Mouse (Mus musculus) retina, adult 2 months (tissue): Measurements from ENCODE around the gene Btbd3.
A peak's percentile ranks its signal among the peaks of the same experiment; 100 is the strongest.

Source experiments
- DNase-seq: peaks from one replicate; pipeline ENCODE4 v3.0.0-alpha.2; 2012; ENCODE audit warnings: low read depth, low spot score

The Btbd3 gene

GRCm38 (mm10) chr2:138256411-138256810 lies at the start of gene Btbd3:
Gene Btbd3 (plus strand): TSS chr2:138256565.
- peak; percentile 85 for DNase-seq

GRCm38 (mm10) chr2:138215561-138215960 lies 40.8 kb upstream of the Btbd3 start:
- no peak for DNase-seq

GRCm38 (mm10) chr2:138220269-138220668 lies 36.1 kb upstream of the Btbd3 start:
- no peak for DNase-seq

GRCm38 (mm10) chr2:138232247-138232646 lies 24.1 kb upstream of the Btbd3 start:
- DNase-seq: no peak

DNA sequence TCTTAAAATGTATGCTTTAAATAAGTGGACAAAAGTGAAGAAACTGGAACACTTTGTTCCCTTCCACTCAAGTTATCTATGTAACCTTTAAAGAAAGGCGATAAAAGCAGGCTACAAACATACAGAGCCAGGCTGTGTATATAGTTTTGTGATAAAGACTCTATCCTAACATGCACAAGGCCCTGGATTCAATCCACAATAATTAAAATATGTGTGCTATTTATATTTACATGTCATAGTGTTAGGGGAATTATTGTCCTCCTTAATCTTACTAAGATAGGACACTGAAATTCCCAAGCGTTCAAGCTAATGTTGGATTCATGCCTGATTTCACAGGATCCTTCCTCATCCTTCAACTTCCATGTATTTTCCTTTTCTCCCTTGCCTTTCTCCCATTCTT lies 20.2 kb upstream of the Btbd3 start:
- no peak for DNase-seq

DNA sequence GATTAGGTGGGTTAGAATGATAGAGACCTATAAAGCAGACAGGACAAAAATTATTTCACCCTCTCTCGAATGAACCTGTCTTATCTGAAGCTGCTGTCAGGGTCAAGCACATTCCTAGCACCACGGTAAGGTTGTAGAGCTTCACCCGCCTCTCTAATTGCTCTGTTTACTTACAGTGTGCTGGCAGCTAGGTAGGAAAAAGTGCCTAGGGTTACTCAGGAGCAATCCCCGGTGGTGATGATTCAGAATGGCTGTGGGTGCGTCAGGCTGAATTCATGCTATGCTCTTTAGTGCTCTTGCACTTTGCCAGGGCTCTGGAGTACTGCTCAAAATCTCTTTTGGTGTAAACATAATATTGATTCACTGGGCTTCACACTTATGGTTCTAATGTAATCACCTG lies 13.9 kb upstream of the Btbd3 start:
- no peak for DNase-seq

DNA sequence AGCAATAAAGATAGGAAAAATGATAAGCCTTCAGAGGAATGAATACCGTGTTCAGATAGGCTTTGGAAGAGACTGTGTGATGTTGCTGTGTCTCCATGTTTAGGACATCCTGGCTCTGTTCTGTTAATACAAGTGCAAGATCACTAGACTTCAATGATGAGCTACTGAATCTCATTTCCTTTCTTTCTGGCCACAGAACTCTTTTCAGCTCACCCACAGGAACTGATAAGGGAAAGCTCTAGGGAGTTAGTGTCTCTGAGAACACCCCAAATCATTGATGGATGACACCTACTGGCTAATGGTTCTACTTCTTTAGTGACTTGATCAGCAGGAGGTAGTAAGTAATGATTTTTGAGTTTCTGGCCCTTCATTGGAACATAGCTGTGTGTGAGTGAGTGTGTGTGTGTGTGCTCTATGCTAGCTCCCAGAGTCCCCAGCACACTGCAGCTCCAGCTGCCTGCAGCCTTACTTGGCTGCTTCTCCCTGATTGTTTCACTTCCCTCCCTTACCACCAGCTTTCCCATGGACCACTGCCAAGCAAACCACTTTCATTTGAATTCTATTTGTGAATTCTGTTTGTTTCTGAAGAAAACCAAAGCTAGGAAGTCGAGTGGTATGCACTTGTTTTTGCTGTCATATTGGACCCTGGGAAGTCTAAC lies 10.6 kb upstream of the Btbd3 start:
- no peak for DNase-seq

- no peak for DNase-seq
These were observed 8.4 kb upstream of the Btbd3 start for GRCm38 (mm10) chr2:138247986-138248385.

GRCm38 (mm10) chr2:138256851-138257471 lies 596 bp downstream of the Btbd3 start:
- no peak for DNase-seq

- no peak for DNase-seq
These were observed 1.4 kb downstream of the Btbd3 start for GRCm38 (mm10) chr2:138257692-138258315.

- DNase-seq: no peak
These were observed 4.8 kb downstream of the Btbd3 start for GRCm38 (mm10) chr2:138261140-138261539.

DNA sequence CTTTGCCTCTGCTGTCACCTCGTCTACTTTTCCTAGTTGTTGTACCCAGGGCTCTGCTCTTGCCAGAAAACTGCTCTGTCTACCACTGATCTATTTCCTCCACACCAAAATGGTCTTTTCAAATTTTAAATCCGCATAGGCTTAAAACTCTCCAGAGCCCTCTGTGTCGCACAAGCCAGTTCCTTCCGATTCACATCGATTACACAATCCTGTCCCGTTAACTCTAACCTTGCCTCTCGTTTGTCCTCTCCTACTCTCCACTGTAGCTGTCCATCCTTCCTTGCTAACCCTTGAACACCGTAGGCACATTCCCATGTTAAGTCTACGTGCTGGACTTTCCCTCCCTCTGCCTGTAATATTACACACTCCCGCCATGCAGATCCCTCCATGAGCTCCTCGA lies 6.5 kb downstream of the Btbd3 start:
- DNase-seq: no peak

GRCm38 (mm10) chr2:138265356-138266005 lies 9.1 kb downstream of the Btbd3 start:
- no peak for DNase-seq

DNA sequence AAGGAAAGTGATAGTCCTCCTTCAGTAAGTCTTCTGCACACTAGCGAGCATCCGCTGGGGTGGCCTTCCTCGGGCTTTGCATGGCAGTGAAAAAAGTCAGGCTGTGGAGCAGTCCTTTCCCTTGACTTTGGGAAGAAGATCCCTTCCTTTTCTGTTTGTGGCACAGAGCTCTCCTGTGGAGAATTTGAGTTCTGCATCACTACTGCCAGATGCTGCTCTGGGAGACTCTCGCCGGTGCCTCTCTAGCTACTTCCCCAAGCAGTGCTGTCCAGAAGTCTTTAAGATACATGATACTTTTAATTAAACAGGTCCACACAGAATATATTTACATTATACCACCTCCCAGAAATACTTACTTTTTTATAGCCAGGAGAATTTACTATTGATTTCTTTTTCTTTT lies 10.3 kb downstream of the Btbd3 start:
- no peak for DNase-seq

DNA sequence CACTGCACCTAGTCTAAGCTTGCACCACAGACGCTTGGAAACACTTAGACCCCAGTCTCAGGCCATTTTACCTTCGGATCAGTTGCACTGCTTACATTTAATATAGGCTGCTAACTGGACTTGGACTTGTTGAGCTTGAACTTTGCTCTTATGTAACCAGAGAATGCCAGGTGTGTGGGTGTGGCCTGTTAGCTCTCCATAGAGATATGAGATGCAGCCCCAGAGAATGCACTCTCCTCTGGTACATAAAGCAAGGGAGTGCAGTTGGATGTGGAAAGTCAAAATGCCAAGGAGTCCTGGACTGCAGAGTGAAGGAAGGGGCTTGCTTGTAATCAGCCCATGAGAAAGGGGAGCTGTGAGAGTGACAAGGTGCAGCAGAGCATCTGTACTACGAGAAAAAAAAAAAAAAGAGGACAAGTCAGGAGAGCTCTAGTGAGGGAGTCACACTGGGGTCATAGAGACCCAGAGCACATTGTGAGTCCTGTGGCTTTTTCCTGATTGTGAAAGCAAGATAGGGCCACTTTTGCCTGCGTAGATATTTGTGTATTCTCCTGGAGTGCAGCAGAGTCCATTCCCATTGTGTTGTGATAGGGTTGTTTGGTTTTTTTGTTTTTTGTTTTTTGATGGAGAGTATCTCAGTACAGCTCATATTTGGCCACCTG lies 11.6 kb downstream of the Btbd3 start:
- no peak for DNase-seq

GRCm38 (mm10) chr2:138269330-138269729 lies 13.0 kb downstream of the Btbd3 start:
- no peak for DNase-seq

DNA sequence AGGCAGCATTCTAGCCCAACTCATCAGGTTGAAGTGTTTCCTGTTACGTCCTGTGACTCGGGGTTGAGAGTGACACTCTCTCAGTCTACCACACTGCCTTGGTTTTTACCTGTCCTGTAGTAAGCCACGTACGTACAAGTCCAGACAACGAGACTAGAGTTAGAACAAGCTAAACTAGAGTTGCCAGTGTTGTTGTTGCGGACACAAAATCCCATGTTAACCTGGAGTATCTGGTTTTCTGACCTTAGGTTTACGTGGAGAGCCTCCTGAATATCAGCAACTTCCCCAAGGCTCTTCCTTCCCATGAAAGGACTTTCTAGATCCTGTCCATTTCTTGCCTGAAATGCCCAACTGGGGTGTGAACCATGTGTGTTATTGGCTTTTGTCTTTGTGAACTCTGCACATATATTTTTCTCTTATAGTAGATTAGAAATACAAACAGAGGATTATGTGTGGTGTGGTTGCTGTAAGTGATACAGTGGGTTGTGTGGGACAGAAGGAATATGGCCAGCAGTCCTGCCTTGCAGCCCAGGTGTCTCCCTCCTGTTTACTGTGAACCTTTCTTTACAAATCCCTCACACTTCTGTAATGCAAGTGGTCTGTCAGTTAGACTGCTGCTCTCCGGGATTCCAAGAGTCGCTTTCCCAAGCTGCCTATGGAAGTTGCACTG lies 17.2 kb downstream of the Btbd3 start:
- no peak for DNase-seq

- no peak for DNase-seq
These were observed 17.7 kb downstream of the Btbd3 start for GRCm38 (mm10) chr2:138274086-138274485.

- no peak for DNase-seq
These were observed 21.7 kb downstream of the Btbd3 start for GRCm38 (mm10) chr2:138277842-138278691.

DNA sequence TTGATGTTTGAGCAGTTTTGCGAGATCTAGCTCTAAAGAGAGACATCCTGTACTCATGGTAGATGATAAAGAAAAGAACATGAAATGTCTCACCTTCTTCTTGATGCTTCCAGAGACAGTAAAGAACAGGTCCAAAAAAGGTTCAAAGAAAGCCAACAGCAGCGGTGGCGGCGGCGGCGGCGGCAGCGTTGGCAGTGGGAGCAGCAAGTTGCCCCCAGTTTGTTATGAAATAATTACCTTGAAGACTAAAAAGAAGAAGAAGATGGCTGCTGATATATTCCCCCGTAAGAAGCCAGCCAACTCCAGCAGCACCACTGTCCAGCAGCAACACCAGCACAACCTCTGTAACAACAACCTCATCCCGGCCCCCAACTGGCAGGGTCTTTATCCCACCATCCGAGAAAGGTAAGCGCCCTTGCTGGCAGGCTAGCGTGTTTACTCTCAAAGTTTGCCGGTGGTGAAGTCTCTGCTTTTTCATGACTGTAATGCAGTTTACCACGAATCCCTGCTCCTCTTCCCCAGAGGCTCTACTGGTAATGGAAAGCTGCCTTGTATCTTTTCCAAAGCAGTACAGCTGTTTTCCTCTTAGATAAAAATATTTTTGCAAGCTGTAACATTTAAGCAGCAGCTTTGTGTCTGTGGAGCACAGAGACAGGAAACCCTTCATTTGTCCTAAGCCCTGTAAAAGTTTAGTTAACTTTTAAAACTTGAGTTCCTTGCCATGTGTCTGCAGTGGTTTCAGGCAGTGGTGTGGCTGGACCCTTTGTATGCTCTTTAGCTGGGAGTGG lies 22.7 kb downstream of the Btbd3 start:
- DNase-seq: no peak
